Mouse (Mus musculus) thymus, adult 2 months (tissue): Measurements from ENCODE around the gene Ift81.

Experiments
- CTCF ChIP-seq: fragments of 200-500 bp; IDR thresholded peaks from 2 replicates; pipeline ENCODE4 v1.5.1; 2012; ENCODE audit warnings: mild to moderate bottlenecking, control low read depth, low read length, moderate library complexity, borderline replicate concordance; ENCODE audit not compliant: control insufficient read depth, poor library complexity, insufficient read depth; ENCODE audit errors: extremely low read depth
- POLR2A ChIP-seq: fragments of 200-500 bp; IDR thresholded peaks from 2 replicates; pipeline ENCODE4 v1.6.1; 2012; ENCODE audit warnings: mild to moderate bottlenecking, low read length, control low read depth, moderate library complexity; ENCODE audit not compliant: control insufficient read depth, poor library complexity, insufficient read depth; ENCODE audit errors: extremely low read depth

DNA sequence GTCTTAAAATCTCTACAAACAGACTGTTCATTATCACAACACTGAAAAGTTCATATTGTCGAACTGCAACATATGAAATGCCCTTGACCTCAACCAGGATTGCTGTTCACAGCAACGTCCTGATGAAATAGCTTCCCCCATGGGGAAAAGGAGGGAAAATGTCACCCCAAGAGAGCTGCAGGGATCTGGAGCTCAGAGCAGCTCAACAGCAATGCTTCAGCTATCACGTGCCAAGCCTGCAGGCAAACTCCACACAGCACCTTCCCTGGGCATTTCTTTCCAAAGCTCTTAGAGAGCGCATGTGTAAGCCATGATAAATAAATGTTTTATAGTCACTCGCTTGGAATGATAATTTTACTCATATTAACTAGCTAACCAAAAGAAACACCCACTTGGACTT, 42.3 kb downstream of the Ift81 start:
- no peak for TF ChIP-seq CTCF
- TF ChIP-seq POLR2A, result no peak
